Mouse (Mus musculus) lung, postnatal 14 days (tissue): ENCODE data around the gene Trim2.

Experiments
- DNase-seq: peaks from one replicate; pipeline ENCODE4 v3.0.0; 2021

Gene Trim2

DNA sequence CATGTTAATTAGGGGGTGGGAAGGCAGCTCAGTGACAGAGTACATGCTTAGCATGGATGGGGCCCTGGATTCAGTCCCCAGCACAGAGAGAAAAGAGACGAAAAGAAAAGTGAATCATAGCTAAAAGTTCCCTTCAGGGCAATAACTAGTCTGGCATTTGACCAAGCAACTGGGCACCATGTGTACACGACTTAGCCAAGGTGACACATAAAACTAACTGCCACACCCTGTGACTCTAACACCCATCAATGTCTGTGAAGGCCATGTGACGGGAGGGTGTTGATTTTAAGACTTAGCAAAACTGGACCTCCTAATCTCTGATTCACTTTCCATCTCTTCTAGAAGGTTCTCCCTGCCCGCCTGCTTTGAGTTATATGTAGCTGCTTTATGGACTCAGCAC, 12.2 kb upstream of the Trim2 start:
- no peak for DNase-seq

DNA sequence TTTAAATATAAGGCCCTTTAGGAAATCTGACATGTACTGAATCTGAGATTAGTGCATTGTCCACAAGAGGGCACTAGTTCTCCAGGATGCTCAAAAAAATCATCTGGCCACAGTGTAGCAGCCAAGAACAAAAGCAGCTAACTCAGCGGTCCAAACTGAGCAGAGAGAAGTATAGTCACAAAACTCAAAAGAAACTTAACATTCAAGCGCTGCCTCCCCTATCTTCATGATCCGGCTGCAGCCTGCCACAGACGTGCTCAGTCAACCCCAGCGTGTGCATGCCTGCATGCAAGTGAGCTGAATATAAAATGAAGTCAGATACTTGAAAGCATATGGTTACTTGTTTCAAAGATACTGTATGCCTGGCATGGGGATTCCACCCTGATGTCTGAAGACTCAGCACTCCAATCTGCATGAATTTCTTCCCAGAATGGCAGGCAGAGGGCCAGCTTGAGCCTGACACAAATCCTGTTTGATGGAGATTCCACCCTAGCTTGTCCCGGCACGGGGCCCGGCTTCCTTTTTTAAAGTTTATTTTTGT, 8.0 kb upstream of the Trim2 start:
- peak; percentile 72 for DNase-seq

GRCm38 (mm10) chr3:84313801-84314541, 7.3 kb upstream of the Trim2 start:
- DNase-seq = no peak

- peak; percentile 74 for DNase-seq
Measured at GRCm38 (mm10) chr3:84313003-84313800, 6.5 kb upstream of the Trim2 start.

- no peak for DNase-seq
Measured at GRCm38 (mm10) chr3:84312326-84312725, 5.6 kb upstream of the Trim2 start.

- DNase-seq = no peak
Measured at GRCm38 (mm10) chr3:84307516-84307915, 839 bp upstream of the Trim2 start.

DNA sequence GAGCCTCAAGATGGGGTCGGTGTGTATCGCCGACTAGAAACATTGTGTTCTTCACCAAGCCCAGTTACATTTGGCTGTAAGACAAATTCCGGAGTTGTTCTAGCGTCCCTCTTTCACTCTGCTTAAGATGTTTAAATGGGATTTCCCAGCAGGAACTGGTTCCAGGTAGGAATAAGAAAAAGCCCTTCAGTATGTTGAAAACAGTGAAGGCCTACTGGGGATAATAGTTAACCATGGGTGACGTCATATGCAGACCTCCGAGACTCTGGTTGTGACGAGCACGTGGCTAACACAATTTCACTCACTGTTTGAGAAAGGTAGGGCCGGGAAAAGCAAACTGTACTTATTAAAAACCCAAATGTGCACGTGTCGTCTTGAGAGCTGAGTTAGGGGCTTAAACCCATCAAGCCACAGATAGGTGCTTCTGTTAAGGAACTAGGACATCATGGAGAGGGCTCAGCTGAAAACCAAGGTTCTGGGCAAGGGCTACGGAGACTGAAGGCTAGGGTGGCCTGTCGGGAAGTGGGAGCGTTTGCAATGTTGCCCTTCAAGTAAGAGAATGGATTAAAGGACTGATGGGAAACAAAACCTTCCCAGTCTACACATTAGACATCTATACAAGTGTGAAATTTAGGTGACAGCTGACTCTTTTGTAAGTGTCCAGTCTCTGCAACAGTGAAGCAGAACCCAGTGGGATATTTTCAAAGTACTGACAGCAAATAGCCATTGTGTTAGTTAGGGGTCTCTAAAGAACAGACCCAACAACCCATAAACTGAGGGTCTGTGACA, 761 bp downstream of the Trim2 start:
- DNase-seq = no peak

DNA sequence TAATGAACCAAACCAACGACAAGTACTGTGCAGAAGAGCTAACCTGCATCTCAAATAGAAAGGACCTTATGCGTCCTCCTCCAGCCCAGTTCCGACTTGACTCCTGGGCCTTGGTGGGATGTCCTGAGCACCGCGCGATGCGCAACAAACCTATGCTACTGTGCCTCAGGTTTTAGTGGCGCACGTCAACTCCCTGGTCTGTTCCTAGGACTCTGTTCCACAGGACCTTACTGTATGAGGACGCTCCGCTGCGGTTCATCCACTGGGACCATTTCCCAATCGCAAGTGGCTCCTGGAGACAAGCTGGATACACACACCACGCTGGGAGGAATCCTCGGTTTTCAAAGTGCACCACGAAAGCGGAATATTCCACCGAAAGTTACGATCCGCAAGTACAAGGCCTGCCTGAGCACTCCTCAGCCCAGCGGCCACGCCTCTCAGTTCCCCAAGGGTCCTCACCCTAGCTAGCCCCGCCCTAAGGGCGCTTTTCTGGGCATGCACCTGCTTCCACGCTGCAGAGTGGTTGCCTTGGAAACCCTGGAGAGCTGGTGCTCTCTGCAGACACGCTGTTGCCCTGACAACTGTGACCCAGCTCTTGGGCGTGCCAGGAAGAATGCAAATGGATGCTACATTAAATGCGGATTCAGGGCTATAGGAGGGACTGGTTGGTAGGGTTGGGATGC, 1.5 kb downstream of the Trim2 start:
- DNase-seq = peak; percentile 74

GRCm38 (mm10) chr3:84304339-84305009, 2.2 kb downstream of the Trim2 start:
- peak; percentile 56 for DNase-seq

DNA sequence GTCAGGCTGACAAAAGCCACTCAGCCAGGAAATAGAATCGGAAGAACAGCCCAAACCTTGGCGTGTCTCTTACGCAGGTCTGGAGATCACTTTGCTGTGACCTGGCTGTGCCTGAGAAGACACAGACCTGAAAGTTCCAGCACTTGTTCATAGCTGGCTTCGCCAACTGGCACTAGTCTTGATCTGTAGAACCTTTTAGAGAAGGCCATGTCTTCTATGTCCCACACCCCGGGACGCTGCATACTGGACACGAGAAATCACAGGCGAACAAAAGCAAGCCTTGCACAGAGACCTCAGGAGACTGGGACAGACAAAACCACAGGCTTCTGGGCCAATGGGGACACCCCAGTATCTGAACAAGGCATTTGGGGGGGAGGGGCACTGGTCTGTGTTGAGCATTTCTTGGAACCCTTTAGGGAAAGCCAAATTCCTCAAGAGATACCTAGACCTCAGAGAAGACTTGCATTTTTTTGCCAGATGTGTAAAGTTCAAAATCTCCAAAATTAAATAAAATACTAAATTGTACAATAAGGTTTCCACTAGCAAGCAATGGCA, 3.2 kb downstream of the Trim2 start:
- no peak for DNase-seq

DNA sequence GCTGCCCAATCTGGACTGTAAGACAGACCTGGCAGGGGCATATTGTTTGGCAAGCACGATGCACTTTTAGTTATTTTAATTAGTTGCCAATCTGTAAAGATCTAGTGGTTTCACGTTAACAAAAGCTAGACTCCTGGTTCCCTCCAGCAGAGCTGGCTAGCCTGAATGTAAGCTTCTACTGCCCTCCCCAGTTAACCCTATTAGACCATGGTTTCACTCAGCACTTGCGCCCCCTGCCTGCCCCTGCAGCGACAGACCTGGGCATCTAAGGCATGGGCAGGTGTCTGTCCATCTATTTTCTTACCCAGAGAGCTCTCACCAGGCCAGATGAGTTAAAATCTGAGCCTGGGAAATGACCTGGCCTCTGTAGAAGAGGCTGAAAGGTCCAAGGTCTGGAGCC, 4.4 kb downstream of the Trim2 start:
- peak; percentile 60 for DNase-seq

- no peak for DNase-seq
Measured at GRCm38 (mm10) chr3:84301674-84302073, 5.0 kb downstream of the Trim2 start.

DNA sequence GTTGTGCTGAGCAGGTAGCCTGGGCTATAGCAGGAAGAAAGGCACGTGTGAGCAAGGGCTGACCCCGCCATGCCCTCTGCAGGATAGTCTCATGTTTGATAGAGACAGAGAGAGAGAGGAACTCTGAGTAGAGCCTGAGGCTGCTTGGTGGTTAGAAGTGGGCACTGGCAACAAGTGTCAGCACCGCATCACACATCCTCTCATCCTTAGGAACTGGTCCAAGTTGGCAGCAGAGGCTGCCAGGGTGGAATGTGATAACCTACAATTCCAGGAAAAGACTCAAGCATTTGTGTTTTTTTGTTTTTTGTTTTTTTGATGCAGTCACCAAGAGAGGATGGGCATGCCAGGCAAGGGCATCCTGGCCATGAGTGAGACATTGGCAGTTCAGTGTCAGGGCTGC, 8.5 kb downstream of the Trim2 start:
- no peak for DNase-seq

GRCm38 (mm10) chr3:84296676-84297075, 10.0 kb downstream of the Trim2 start:
- no peak for DNase-seq

DNA sequence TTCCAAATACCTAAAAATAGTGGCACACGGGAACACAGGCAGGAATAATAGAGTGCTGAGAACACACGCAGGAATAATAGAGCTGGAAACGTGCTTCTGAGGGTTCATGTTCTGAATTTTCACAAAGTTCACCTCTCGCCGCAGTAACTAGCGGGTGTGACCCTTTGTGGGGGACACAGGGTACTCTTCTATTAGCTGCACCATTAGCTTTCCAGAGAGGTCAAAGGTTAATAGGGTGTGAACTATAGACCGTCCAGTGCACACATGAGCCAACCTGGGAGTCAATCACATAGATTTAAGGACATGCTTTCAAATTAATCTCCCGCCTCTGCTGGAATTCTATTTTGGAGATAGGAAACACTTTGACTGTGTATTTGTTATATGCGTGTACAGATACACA, 11.9 kb downstream of the Trim2 start:
- no peak for DNase-seq

- no peak for DNase-seq
Measured at GRCm38 (mm10) chr3:84293666-84294595, 12.7 kb downstream of the Trim2 start.

DNA sequence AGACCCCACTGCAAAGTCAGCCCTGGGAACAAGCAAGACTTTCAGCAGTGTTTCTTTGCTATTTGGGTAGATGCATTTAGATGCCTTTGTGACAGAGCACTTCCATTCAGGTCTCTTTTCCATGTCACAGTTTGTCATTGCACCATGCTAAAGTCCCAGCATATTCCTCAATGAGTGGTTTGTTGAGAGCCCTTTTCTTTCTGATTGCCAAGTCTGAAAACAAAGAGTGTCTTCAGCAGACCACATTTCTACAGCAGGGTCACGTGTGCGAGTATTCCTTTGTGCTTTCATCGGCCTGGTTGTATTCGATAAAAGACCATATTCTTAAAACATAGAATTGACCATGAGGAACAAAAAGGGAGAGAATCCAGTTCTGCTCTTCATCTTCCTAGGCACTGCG, 14.4 kb downstream of the Trim2 start:
- DNase-seq = no peak

GRCm38 (mm10) chr3:84288931-84289330, 17.7 kb downstream of the Trim2 start:
- DNase-seq = no peak

DNA sequence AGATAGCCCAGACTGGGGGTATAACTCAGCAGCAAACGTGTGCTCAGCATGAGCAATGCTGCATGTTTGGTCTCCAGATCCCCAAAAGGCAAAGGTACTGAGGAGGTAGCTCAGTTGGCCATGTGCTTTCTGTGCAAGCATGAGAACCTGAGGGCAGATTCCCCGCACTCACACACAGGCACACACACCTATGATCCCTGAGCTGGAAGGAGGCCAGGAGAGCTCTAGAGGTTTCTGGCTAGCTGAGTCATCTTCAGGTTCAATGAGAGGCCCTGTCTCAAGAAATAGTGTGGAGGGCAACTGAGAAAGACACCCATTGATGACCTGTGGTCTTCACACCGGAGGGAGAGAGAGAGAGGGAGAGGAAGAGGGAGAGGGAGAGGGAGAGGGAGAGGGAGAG, 19.4 kb downstream of the Trim2 start:
- no peak for DNase-seq

- no peak for DNase-seq
Measured at GRCm38 (mm10) chr3:84286311-84286710, 20.4 kb downstream of the Trim2 start.

DNA sequence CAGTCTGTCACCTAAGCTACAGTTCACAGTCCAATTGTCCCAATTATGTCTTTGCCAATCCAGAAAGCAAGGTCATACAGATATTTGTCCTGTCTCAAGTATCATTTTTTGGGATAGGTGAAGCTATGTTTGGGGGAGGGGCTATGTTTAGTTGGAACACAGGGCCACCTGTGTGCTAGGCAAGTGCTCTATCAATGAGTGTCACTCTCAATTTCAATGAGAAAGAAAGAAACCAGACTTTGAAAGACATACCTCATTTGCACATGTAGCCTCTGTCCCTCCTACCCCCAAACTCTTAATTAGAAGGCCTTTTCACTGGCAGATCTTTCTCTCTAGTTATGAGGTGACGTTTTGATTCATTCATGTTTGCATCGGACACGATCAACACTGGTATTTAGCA, 21.9 kb downstream of the Trim2 start:
- DNase-seq = no peak
